Mouse (Mus musculus) liver, embryonic 14.5 days (tissue): ENCODE measurements around the gene Ace. TPM values are rescaled to one million over a fixed set of nuclear protein-coding genes. Genes with fewer than 3 reads are reported as not detected.

Source experiments
- ATAC-seq: fragments of 200-750 bp; cut with Nextera tagmentation; 2 replicates; pipeline ENCODE4 v1.8.0; 2017; ENCODE audit warnings: moderate number of reproducible peaks, mild to moderate bottlenecking, moderate library complexity; ENCODE audit not compliant: insufficient read depth
- DNase-seq, 3 experiments: peaks; one replicate each; pipeline ENCODE4 v3.0.0-alpha.2; 2012 to 2013; ENCODE audit warnings: low read depth in 3 of 3, low spot score in 3 of 3
- H3K27ac ChIP-seq: fragments of 300-500 bp; sonication (generic); 2 replicates; pipeline ENCODE4 v1.5.1; 2014; ENCODE audit warnings: moderate library complexity, mild to moderate bottlenecking, control low read depth, inconsistent platforms
- H3K27me3 ChIP-seq: fragments of 300-500 bp; sonication (generic); 2 replicates; pipeline ENCODE4 v1.6.1; 2014; ENCODE audit warnings: mild to moderate bottlenecking, low read length, moderate library complexity; ENCODE audit not compliant: control insufficient read depth, insufficient read depth
- H3K36me3 ChIP-seq: fragments of 300-500 bp; sonication (generic); replicated peaks from 2 replicates; pipeline ENCODE4 v1.6.1; 2014; ENCODE audit warnings: low read depth; ENCODE audit not compliant: control insufficient read depth, insufficient read depth
- H3K4me1 ChIP-seq, 2 experiments: fragments of 200-500 bp in 1 of 2; fragments of 300-500 bp in 1 of 2; sonication (generic) in 1 of 2; replicated peaks; 2 replicates each; pipeline ENCODE4 v1.6.1; 2012 to 2014; ENCODE audit warnings: antibody characterized with exemption in 1 of 2, inconsistent platforms in 1 of 2, low read length in 1 of 2; ENCODE audit not compliant: control insufficient read depth in 2 of 2, insufficient read depth in 2 of 2
- H3K4me2 ChIP-seq: fragments of 300-500 bp; sonication (generic); 2 replicates; pipeline ENCODE4 v1.6.1; 2014; ENCODE audit warnings: low read depth, mild to moderate bottlenecking, control low read depth, moderate library complexity
- H3K4me3 ChIP-seq, 2 experiments: fragments of 200-500 bp in 1 of 2; fragments of 300-500 bp in 1 of 2; sonication (generic) in 1 of 2; 2 replicates each; pipeline ENCODE4 v1.5.1; 2012 to 2014; ENCODE audit warnings: low read depth in 2 of 2, low read length in 2 of 2, mild to moderate bottlenecking in 2 of 2, control low read depth in 1 of 2, inconsistent platforms in 1 of 2, moderate library complexity in 1 of 2; ENCODE audit not compliant: insufficient read depth in 1 of 2
- H3K9ac ChIP-seq: fragments of 300-500 bp; sonication (generic); replicated peaks from 2 replicates; pipeline ENCODE4 v1.6.1; 2014; ENCODE audit warnings: mild to moderate bottlenecking, control low read depth, moderate library complexity
- H3K9me3 ChIP-seq: fragments of 300-500 bp; sonication (generic); 2 replicates; pipeline ENCODE4 v1.6.1; 2016; ENCODE audit warnings: low read length, mixed read lengths; ENCODE audit not compliant: control insufficient read depth
- CTCF ChIP-seq: IDR thresholded peaks from 2 replicates; pipeline ENCODE4 v1.5.1; 2016; ENCODE audit warnings: antibody characterized with exemption, low read depth, control low read depth
- EP300 ChIP-seq: IDR thresholded peaks from 2 replicates; pipeline ENCODE4 v1.6.1; 2016; ENCODE audit warnings: antibody characterized with exemption, low read depth
- WGBS: fragments of 180-500 bp; shearing (Covaris S2); extraction: QIAGEN DNeasy Blood & Tissue Kit; methylation state at CpG from one replicate; pipeline ENCODE4 v1.1.7; 2014; ENCODE audit not compliant: insufficient replicate concordance; 5-methylcytosine and 5-hydroxymethylcytosine counted together
- polyA plus RNA-seq, 2 experiments: library from polyadenylated mRNA; depleted of rRNA in 1 of 2; stranded (reverse) in 1 of 2; unstranded in 1 of 2; fragments of >200 nt; fragmentation: Nextera tagmentation in 1 of 2; extraction: Ambion mirVana in 1 of 2; gene quantifications; 2 replicates each; pipeline versions ENCODE4 v1.2.1 to v1.2.3; 2012 to 2014

Gene Ace
- polyA plus RNA-seq, 2 experiments: 0.07 TPM; not detected in 1

DNA sequence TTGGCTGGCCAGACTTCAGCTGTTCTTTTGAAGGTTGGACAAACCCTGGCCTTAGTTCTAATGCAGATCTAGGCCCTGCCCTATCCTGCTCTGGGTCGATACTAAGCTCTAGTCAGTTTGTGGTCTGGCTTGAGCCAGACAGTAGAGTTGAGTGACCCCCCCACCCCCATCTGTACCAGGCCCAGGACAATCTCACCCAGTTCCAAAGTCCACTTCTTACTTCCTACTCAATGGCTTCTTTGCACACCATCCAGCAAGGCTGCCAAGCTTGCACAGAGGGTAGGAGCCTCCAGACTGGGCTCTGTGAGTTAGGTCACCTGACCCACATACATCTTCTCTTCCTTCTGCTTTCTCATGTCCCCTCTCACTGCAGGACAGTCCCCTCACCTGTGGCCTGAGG is 36.8 kb downstream of the Ace start:
- ATAC-seq (no peak), DNase-seq (no peak)
- peaks cover 15% of the 10 kb centered on the region for H3K27me3 ChIP-seq
- no peak overlapping the region for H3K4me2 ChIP-seq
- no peak overlapping the region for H3K27ac ChIP-seq
- H3K4me1 ChIP-seq: no peaks in the 10 kb centered on the region
- no peaks in the 10 kb centered on the region for H3K36me3 ChIP-seq
- no peak overlapping the region for H3K4me3 ChIP-seq
- no peak overlapping the region for H3K9ac ChIP-seq
- TF ChIP-seq EP300: no peak
- TF ChIP-seq CTCF: no peak
- WGBS: 59% methylated on average over 1 of the region's 1 CpGs
- H3K9me3 ChIP-seq: no peaks in the 10 kb centered on the region

DNA sequence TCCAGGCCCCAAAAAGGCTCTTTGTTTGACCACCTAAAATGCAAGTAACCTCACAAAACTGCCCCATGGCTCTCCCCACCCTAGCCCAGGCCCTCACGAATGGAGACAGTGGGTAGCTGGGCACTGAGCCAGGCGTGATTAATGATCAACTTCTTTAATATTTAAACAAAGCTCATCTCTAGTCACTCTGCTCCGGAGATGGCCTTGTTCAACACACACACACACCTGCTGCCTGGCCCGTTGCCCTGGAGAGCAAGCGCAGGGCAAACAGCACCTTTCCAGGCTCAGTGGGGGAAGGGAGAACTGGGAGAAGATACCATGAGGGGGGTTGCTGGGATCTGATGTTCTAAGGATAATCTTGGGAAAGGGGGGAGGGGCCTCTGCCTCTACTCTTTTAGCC is 38.2 kb downstream of the Ace start:
- Histone ChIP-seq H3K4me1 (no peaks in the 10 kb centered on the region), H3K9me3 (no peaks in the 10 kb centered on the region), H3K36me3 (no peaks in the 10 kb centered on the region), H3K9ac (no peak overlapping the region), H3K4me2 (no peak overlapping the region), H3K27me3 (peaks cover 23% of the 10 kb centered on the region), H3K4me3 (no peak overlapping the region), H3K27ac (no peak overlapping the region)
- WGBS: 47% methylated on average over 5 of the region's 5 CpGs
- TF ChIP-seq CTCF: no peak
- TF ChIP-seq EP300: no peak
- DNase-seq: peak in 1 of 3 experiments; percentile 27
- no peak for ATAC-seq

DNA sequence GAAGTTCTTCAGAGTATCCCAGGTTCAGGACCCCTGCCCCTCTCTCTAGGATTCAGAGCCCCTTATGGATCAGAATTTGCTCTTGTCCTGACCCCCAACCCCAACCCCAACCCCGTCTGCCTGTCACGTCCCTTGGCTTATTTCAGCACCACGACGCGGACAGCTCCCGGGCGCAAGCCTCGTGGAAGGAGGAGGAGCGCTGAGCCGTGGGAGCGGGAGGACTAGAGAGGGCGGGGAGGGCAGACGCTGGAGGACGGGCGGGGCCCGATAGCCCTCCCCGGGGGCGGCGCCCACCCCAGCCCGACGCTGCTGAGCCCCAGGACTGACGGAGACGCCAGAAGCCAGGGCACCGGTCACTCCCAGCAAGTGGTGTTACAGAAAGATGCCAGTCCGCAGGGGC is 40.1 kb downstream of the Ace start, which contains the start of gene Kcnh6:
Gene Kcnh6 (plus strand): TSS at position 304 of the 400 bp plus-strand sequence.
- peak; percentile 32 to 41 (median 41) for DNase-seq
- H3K4me3 ChIP-seq: no peak within 1 kb of the TSS
- H3K9ac ChIP-seq: no peak within 1 kb of the TSS
- no peaks in the 10 kb centered on the region for H3K36me3 ChIP-seq
- peak within 1 kb of the TSS; percentile 38 for H3K4me2 ChIP-seq
- peaks cover 35% of the 10 kb centered on the region for H3K27me3 ChIP-seq
- no peak within 1 kb of the TSS for H3K27ac ChIP-seq
- no peaks in the 10 kb centered on the region for H3K9me3 ChIP-seq
- ATAC-seq: peak; percentile 28; the same call in 1 of the 2 replicates
- TF ChIP-seq CTCF: no peak
- no peak for TF ChIP-seq EP300
- no peaks in the 10 kb centered on the region for H3K4me1 ChIP-seq
- under 1% methylated on average over 25 of the region's 25 CpGs for WGBS

DNA sequence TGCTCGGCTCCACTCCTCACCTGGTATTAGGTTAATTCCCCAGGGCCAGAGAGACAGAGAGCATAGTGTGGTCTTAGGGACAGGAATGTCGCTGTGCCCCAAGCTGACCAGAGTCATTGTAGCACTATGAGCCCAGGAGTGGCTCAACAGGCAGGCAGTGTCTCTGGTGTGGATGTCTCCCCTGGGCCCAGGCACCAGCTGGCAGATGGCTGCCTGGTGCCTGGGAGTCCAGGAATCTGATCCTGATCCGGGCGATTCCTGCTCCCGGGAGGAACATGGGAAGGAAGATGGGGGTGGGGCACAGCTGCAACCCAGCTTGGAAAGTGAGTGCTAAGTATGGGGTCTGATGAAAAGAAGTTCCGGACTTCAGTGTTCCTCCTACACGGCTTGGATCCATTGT is 45.0 kb downstream of the Ace start:
- no peak overlapping the region for H3K27ac ChIP-seq
- TF ChIP-seq EP300 (no peak), CTCF (no peak)
- DNase-seq: no peak
- whole genome bisulfite sequencing: 50% methylated on average over 7 of the region's 7 CpGs
- no peak for ATAC-seq
- peaks cover 50% of the 10 kb centered on the region for H3K27me3 ChIP-seq
- H3K9ac ChIP-seq: no peak overlapping the region
- H3K4me2 ChIP-seq: no peak overlapping the region
- no peaks in the 10 kb centered on the region for H3K9me3 ChIP-seq
- no peak overlapping the region for H3K4me3 ChIP-seq
- H3K36me3 ChIP-seq: no peaks in the 10 kb centered on the region
- no peaks in the 10 kb centered on the region for H3K4me1 ChIP-seq

DNA sequence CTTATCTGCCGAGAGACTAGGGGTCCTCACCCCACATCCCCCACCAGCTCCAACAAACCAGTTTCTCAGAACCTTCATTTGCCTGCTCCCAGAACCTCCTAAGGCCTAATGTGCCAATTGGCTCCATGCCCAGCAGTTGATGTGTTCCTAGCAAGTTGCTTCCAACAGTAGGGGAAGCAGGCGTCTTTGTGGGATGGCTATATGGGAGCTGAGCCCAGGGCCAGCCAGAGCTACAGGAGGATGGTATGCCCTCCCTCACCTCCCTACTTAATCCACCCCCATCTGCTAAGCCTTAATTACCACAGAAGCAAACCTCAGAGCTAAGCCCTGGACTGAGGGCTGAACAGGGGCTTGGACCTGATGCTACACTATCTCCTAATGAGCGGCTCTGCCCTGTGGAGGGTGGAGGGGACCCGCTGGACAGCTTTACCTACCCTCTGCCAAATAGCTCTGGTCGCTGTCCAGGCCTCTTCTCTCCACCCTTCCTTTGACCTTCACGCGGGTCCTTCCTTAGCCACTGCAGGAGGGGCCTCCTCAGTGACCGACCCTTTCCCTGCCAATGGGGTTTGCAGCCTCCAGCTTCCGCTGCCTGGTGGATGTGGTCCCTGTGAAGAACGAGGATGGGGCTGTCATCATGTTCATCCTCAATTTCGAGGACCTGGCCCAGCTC is 45.9 kb downstream of the Ace start:
- H3K4me1 ChIP-seq: no peaks in the 10 kb centered on the region
- 49% methylated on average over 11 of the region's 11 CpGs for WGBS
- H3K9me3 ChIP-seq: no peaks in the 10 kb centered on the region
- no peak overlapping the region for H3K9ac ChIP-seq
- no peak for ATAC-seq
- no peak overlapping the region for H3K4me3 ChIP-seq
- DNase-seq: no peak
- H3K27ac ChIP-seq: no peak overlapping the region
- TF ChIP-seq EP300: no peak
- no peak for TF ChIP-seq CTCF
- H3K27me3 ChIP-seq: peaks cover 46% of the 10 kb centered on the region
- H3K36me3 ChIP-seq: no peaks in the 10 kb centered on the region
- no peak overlapping the region for H3K4me2 ChIP-seq
